Mouse (Mus musculus): Measurements from ENCODE around the gene Gas6.

The Gas6 gene

DNA sequence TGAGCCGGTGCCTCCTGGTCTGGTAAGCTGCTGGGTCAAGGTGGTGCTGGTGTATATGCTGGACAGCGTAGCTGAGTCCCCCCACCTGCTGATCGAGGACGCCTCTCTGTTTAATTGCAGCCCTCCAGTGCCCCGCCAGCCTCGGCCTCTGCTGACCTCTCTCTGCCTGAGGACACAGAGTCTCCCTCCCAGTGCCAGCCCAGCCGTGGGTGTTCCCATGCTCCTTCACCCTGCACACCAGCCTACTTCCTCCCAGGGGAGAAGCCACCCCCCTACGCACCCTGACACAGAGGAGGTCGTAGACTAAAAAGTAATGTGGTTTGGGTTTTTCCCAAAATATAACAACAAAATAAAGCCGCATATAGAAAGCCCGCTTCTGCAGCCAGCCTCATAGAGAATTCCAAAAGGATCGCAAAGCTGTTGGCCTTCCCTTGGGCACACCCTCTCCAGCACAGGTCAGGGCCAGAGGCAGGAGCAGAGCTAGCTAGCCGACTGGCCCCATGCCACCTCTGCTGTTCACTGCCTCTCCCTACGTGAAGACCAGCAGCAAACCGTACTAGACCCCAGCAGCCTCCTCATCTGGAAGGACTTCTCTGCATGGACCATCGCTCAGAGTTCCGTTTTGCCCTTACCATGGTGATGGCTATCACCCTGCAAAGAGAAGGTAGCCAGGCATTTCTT is 33.1 kb downstream of the Gas6 start:
- DNase-seq (ENCODE audit: low read depth, low spot score), result no peak

DNA sequence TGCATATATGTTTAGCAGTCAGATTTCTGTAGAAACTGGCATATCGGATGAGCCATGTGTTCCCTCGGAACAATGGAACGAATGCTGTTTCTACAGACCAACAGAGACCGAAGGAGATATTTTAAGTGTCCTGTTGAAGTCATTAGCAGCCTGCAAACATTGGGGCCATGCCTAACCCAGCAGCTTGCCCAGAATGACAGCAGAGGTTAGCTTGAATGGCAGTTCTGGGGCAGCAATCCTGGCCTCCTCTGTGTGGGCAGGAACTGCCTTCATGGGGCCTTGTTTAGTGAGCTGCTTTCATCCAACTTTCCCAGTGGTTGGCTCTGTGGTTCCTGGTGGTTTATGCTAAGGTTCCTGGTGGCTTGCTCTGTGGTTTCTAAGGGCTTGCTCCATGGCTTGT is 34.9 kb downstream of the Gas6 start:
- no peak for DNase-seq (ENCODE audit: low read depth, low spot score)

DNA sequence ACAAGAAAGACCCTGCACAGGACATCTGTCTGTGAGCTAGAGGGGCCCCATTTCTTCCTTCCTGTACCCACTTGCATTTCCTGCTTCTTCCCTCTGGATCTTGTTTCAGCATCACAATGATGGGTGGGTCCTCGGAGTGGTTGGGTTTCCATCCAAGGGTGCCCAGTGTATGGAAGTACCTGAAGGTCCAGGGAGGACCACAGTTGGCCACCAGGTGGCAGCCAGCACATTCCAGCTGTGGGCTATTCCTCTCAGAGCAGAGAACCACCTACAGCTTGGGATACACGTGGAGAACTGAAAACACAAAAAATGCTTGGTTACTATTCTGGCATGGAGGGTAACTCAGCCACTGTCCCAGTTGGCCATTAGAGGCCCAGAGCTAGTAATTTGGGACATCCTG is 39.0 kb downstream of the Gas6 start:
- peak; percentile 26 for DNase-seq (ENCODE audit: low read depth, low spot score)

DNA sequence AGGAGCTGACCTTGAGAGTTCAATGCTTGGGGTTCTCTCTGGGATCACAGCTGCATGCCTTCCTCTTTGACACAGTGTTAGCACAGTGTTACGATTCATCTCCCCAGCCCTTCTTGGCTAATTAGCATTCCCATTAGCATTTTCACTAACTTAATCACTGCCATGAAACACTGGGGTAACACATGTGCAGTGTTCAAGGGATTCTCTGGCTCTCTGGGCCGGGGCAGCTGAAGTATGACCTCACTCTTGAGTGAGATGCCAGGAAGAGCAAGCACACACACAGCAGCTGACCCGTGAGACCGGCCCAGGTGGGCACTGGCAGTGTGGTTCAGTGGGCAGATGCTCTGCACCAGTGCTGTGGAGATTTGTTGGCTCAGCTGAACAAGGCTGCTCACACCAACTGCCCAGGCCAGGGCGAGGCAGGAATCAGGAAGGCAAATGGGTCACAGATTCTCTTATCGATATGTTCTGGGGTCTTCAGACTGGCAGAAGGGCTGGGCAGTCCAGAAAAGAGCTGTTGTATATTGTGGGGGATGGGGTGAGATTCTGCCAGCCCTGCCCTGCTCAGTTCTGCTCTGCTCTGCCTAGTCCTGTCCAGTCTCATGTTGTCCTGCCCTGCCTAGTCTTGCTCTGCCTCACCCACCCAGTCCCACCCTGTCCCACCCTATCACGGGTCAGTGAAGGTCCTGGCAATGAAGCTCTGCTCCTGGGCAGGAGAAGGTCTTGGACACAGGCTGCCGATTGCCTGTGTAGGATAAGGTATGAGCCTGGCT is 39.8 kb downstream of the Gas6 start:
- no peak for DNase-seq (ENCODE audit: low read depth, low spot score)

DNA sequence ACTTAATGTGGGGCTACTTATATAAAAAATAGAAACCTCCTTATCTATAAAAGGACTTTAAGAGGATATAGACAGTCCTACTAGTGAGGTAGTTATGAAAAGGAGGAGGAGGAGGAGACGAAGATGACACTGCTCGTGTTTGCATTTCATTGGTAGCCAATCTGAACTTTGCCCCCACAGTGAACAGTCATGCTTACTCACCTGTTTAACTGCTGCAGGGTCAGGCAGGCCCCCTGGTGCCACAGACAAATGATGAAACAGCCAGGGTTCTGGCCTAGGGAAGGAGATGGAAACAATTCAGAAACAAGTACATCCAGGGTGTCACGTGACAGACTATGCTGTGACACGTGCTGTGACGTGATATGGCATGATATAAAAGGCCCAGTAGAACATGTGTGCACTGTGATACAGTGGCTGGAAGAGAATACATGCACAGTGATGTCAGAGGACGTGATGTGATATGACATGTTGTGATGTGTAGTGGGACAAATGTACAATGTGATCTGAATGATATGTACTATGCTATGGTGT is 42.5 kb downstream of the Gas6 start:
- DNase-seq (ENCODE audit: low read depth, low spot score), result no peak

DNA sequence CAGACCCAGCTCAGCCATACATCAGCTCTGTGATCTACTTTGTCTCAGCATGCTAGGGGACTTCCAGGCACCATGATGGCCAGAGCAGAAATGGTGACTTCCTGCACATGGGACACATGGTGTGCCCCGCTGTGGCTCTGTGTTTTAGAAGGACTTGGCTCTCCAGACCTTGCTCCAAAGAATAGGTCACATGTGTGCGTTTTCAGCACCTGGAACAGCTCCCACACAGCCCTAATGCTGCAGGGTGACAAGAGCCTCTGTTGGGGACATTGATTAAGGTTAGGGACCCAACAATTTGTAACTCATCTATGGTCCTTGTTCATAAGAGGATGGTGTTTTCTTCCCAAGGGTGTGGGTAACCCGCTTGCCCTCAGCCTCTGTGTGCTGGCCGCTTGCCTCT is 46.1 kb downstream of the Gas6 start:
- DNase-seq (ENCODE audit: low read depth, low spot score), result no peak

DNA sequence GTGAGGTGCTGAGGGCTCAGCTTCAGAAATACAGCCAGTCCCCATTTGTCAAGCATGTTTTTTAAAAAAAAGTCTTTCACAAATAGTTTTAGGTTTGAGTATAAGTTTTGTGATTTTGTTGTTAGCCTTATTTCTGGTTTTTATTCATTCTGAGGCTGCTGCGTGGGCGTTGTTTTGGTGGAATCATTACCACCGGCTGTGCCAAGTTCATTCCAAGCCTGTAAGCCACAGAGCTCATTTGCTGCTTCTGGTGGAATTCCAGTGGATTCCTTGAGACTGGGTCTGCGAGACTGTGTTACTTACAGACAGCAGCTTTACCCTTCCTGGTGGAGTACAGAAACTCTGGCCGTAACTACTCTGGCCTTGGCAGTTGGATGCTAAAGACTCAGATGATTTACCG is 47.8 kb downstream of the Gas6 start:
- no peak for DNase-seq (ENCODE audit: low read depth, low spot score)

DNA sequence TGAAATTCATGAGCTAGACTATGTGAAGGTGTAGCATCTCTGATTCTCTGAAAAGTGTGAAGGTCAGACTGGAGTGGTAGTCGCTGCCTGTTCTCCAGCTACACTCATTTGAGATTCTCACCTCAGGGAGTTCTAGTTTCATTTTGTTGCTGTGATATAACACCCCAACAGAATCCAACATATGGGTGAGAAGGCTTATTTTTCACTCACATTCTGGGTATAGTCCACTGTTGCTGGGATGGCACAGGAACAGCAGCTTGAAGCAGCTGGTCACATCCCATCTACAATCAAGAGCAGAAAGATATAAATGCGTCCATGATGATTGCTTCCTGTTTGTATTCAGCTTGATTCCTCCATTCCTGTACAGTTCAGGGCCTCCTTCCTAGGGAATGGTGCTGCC is 52.1 kb downstream of the Gas6 start:
- DNase-seq (ENCODE audit: low read depth, low spot score), result no peak

DNA sequence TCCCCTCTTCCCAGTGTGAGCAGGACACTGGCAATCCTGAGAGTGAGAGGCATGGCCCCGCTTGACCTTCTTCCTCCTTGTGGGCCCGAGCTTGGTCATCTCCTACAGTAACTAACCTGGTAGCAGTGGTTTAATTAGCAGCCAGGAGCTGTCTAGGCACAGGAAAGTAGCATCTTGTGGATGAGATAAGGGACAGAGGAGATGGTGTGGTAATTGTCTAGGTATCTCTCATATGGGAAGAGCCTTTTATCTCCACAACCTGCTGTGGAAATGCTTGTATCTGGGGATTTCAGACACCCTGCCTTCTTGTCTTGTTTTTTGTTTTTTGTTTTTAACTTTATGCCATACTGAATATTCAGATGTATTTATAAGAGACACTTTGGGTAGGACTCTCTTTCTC is 56.8 kb downstream of the Gas6 start:
- no peak for DNase-seq (ENCODE audit: low read depth, low spot score)

DNA sequence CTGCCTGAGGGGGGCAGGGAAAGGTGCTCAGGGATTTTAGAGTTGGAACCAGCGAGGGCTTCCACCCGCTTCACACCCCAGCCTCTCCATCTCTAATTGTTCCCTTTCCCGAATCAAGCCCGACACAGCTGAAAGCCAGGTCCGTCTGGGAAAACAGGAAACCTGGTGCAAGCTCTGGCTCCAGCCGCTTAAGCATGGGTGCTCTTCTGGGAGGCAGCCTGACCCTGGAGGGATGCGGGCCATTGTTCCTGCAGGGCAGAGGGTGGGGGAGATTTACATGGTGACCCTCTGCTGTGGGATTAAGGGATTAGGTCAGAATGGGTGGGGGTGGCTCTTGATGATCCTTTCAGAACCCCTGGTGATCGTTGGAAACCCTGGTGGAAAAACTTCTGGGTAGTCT is 58.2 kb downstream of the Gas6 start:
- DNase-seq (ENCODE audit: low read depth, low spot score), result no peak

DNA sequence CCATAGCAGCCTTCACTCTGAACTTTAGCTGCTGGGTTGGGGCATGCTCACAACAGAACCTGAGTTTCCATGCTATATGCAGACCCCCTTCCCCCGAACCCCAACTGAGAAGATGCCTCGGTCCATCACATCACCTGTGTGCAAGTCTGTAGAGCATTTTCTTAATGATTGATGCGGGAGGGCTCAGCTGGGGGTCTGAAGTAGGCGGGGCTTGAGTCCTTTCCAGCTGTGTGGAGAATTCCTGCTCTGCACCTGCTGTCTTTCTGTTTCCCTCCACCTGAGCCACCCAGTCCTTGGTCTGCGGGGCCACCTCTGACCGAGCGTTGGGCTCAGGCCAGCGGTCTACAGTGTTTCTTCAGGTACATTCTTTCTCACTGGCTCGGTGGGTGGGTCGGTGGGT is 59.4 kb downstream of the Gas6 start, which contains the start of gene Tmem255b:
TSS of gene Tmem255b (plus strand) at position 301 of the 400 bp plus-strand sequence.
- DNase-seq (ENCODE audit: low read depth, low spot score), result no peak

DNA sequence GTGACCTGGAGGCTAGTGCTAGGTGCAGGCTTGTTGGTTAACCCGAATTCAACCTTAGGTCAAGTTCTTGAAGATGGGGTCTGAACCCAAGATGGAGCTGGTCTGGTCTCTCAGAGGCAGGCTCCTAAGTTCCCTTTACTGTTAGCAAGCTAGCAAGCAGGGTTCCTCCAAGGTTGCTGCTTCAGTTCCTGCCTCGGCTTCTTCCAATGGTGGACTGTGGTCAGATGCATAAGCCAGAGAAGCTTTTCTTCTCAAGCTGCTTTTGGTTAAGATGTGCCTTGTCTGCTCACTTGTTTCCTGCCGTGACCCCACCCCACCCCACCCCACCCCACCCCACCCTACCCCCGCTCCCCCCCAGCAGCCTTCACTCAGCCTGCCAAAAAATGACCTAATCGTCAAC is 61.2 kb downstream of the Gas6 start:
- DNase-seq (ENCODE audit: low read depth, low spot score), result no peak

DNA sequence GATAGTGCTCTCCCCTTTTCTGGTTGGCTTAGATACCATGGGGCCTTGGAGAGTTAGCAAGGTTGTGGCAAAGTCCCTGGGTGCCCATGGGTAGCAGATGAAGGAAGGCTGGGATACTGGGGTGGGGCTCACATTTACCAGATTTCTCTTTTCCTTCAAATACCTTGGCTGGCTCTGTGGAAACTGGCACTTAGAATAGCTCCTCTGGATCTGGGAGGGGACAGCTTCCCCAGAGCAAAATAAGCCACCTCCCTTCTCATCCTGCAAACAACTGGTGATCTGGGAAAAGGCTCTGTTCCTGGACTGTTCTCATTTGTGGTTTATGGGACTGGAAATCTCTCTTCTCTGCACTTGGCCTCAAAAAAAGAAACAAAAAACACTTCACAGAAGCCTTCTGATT is 63.4 kb downstream of the Gas6 start:
- DNase-seq (ENCODE audit: low read depth, low spot score), result no peak

DNA sequence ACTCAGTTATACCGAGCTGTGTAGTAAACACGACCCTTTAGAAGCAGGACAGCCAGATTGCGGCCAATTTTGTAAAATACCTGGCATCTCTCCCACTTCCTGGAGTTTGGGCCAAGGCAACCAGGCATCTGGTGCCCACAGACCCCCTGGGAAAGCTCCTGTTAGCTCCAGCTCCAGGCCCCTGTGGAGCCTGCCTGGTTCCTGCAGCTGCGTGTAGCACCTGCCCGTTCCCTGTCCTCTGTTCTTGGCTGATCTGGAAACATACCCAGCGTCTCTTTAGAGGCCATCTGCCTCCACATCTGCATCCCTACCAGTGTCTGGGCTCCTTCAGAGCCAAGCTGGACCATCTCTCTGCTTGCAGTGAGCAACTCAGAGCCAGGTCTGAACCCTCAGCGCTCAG is 63.9 kb downstream of the Gas6 start:
- no peak for DNase-seq (ENCODE audit: low read depth, low spot score)

DNA sequence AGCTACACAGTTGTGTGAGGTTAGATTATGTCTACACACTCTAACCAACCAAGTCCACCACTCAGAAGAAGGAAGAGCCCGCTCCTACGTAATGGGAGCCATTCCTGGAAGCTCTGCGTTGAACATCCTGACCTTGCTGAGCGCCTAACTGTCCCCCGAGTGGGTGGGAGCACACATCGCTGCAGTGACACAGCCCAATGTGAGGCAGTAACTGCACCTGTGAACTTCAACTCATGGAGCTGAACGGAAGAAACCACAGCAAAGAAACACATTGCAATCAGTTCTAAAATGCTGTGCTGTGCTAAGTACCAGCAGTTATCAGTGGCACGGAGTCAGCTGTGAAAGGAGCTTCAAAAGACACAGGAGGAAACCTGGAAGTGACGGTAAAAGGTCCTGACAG is 66.1 kb downstream of the Gas6 start:
- no peak for DNase-seq (ENCODE audit: low read depth, low spot score)

DNA sequence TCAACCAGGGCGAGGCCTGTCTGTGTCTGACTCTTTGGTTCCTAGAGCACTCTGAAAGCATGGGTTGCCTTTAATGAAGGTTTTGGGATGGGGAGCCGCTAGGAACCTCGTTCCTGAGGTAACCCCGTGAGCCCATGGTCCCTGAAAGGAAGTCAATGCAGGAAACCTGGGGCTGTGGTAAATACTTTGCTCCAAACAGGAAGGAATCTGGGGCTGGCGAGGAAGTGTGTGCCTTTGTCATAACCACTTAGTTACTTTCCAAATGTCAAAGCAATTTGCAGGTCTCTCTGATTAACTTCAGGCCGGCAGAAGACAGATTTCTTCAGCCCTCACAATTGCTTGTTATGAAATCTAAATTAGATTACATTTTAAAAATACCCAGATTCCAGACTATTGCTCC is 66.9 kb downstream of the Gas6 start:
- DNase-seq (ENCODE audit: low read depth, low spot score), result no peak

DNA sequence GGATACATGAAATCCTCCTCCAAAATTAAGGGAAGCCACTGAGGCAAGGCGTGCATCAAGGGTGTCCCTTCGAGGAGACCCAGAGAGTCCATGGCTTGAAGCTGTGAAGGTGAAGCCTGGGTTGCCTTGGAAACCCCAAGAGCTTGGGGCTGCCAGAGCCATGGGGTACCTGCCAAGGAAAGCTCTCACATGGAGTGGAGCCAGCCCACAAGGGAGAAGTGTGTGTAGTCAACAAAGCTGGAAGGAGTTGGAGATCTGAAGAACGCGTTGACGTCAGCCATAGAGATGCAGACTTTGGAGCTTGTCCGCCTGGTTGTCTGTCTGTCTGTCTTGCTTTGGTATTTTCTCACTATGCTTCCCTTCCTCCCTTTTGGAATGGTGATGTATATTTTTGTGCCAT is 73.3 kb downstream of the Gas6 start:
- no peak for DNase-seq (ENCODE audit: low read depth, low spot score)

DNA sequence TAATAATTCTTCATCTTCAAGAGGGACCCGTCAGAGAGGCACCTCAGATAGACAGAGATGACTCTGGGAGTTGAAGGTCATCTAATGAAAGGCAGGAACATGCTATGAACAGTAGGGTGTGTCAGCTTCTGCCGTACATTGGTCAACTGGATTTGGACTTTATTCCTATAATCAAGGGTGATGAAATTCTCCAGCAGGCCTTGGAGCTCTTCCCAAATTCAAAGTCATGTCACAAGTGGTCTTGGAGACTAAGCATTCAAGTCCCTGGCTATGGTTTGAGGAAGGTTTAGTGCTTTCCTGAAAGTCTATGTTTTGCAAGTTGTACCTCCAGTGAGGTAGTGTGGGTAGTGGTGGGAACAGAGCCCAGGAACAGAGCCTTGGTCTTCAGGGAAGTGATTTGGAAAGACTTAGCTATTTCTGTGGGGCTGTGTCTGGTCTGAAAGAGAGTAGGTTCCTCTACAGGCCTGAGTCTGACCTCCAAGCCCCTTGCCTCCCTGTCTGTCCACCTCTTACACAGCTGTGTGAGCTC is 75.1 kb downstream of the Gas6 start:
- DNase-seq (ENCODE audit: low read depth, low spot score), result no peak

DNA sequence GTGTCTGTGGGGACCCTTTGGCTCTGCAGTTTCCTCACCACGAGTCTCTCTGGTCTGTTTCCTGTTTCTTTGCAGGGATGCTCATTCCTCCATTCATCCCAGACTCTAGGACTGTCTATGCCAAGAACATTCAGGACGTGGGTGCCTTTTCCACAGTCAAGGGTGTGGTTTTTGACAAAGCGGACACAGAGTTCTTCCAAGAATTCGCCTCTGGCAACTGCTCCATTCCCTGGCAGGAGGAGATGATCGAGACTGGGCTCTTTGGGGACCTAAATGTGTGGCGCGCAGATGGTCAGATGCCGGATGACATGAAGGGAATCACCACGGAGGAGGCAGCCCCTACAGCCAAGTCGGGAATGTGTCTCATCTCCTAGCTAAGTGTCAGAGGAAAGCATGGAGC is 78.4 kb downstream of the Gas6 start:
- no peak for DNase-seq (ENCODE audit: low read depth, low spot score)
